Mouse (Mus musculus) embryonic stem cell, embryonic (primary cell): ENCODE results near the gene Tesc.

ENCODE experiments used
- CTCF ChIA-PET, 4 experiments: fragments of 300-600 bp in 2 of 4; fragments of 350-600 bp in 2 of 4; sonication (Branson Sonifier 250); formaldehyde crosslinking; loops; one replicate each; lab custom pipeline; 2022; ENCODE audit warnings: inconsistent platforms in 2 of 4; lab: Charles Lee
- POLR2A ChIA-PET, 4 experiments: fragments of 300-600 bp in 2 of 4; fragments of 350-600 bp in 2 of 4; sonication (Branson Sonifier 250); formaldehyde crosslinking; loops; one replicate each; lab custom pipeline; 2022; ENCODE audit warnings: antibody characterized with exemption in 4 of 4, inconsistent platforms in 1 of 4; lab: Charles Lee

Tesc gene

DNA sequence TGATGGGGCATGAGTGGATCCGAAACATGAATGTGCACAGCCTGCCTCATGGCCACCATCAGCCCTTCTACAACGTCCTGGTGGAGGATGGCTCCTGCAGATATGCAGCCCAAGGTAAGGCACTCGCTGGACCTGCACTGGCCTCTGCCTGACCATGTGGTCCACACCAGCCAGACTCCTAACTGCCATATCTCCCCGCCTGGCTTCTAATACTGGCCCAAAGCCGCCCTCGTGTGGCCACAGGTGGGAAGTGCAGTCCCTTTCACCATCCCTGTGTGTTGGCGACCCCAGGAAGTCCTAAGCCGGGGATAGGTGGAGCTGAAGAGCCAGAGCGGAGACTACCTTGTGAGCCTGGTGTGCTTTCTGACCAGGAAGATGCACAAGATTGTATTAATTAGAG lies 25.5 kb upstream of the Tesc start:
- ChIA-PET CTCF (interaction anchor here (0.6 to 5.8 kb wide), 42 partner anchors 9 to 471 kb away, joined by 3 to 70 read pairs (median 3); partner anchors contain the start of gene Fbxo21 (in 1 of the 4)), POLR2A (interaction anchor here in 3 of 4 experiments (0.8 to 2.4 kb wide), 8 partner anchors 9 to 243 kb away, joined by 3 to 6 read pairs (median 3); no protein-coding TSS in a partner anchor)

DNA sequence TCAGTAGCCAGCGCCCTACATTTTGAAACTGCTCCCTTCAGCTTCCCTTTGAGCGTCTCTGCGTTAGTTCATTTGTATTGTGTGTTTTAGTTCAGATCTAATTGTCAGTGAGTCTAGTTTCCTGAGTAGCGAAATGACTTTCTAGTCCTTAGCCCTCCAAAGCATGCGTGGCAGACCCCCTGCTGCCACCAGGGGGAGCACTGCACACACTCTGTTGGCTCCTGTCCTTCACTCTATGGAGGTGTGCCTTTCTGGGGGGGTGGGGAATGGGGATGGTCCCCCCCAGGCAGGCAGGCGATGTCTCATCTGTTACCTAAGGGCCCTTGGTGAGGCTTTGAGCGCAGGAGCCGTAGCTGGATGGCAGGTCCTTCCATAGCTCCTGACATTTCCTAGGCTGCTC lies 22.9 kb upstream of the Tesc start:
- CTCF ChIA-PET, result interaction anchor here (0.5 to 5.8 kb wide), 14 partner anchors 10 to 1710 kb away, joined by 3 to 70 read pairs (median 5); no protein-coding TSS in a partner anchor

GRCm38 (mm10) chr5:118005728-118006127 lies 21.8 kb upstream of the Tesc start:
- ChIA-PET POLR2A (no interaction called here), CTCF (interaction anchor here in 3 of 4 experiments (0.5 to 5.8 kb wide), 5 partner anchors 9 to 1652 kb away, joined by 4 to 70 read pairs (median 6); no protein-coding TSS in a partner anchor)

More for the DNA sequence above, 22.9 kb upstream of the Tesc start:
- POLR2A ChIA-PET, result interaction anchor here (0.6 to 1.1 kb wide), 7 partner anchors 10 to 424 kb away, joined by 3 to 5 read pairs (median 4); no protein-coding TSS in a partner anchor

DNA sequence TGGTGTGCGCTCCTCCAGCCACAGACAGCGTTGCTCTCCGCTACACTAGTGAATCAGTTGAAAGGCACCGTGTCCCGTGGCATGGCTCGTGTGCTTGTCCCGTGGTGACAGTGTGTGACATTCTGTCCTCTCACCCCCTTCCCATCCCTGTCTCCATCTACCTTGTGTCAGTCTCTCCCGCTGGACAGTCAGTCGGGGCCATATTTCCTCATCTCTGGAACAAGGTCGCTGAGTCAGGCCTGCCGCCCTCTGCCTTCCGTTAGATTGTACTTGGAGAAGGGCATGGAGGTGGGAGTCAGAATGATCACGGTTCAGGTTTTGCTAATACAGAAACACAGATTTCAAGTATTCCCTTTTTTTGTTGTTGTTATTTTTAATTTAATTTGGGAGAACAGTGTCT lies 19.2 kb upstream of the Tesc start:
- POLR2A ChIA-PET, result interaction anchor here in 1 of 4 experiments (0.9 to 1.5 kb wide), 3 partner anchors 19 to 90 kb away, joined by 3 to 5 read pairs (median 3); partner anchors contain the start of gene Tesc
- CTCF ChIA-PET, result interaction anchor here in 2 of 4 experiments (1.3 to 1.4 kb wide), 3 partner anchors 58 to 61 kb away, joined by 4 to 6 read pairs (median 6); no protein-coding TSS in a partner anchor

DNA sequence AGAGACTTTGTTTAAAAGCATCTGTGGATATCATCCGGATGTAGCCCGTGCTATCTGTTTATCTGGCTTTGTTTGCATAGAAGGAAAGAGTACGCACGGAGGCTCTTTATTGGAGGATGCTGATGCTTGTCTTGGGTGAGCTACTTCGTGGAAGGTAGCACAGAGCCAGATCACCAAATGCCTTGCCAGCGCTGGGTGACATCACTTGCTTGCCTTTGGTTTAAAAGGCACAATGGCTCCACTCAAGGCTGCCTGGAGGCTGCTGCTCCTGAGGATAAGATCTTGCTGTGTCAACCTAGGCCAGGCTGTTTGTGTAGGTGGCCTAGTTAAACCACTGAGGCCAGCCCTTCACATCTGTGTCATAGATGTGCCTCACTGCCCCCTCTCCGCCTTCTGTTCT lies 16.7 kb upstream of the Tesc start:
- ChIA-PET CTCF (interaction anchor here in 3 of 4 experiments (0.8 to 1.8 kb wide), 6 partner anchors 46 to 58 kb away, joined by 3 to 10 read pairs (median 3); no protein-coding TSS in a partner anchor), POLR2A (interaction anchor here in 1 of 4 experiments (1.0 kb wide), 1 partner anchor 18 kb away, joined by 3 read pairs; no protein-coding TSS in a partner anchor)

GRCm38 (mm10) chr5:118011796-118012195 lies 15.7 kb upstream of the Tesc start:
- ChIA-PET CTCF (interaction anchor here in 2 of 4 experiments (0.6 to 1.0 kb wide), 2 partner anchors 57 to 245 kb away, joined by 3 read pairs; no protein-coding TSS in a partner anchor), POLR2A (no interaction called here)

- ChIA-PET CTCF (interaction anchor here (0.5 to 2.3 kb wide), 15 partner anchors 10 to 708 kb away, joined by 3 to 11 read pairs (median 6); no protein-coding TSS in a partner anchor), POLR2A (interaction anchor here in 3 of 4 experiments (0.5 to 2.0 kb wide), 16 partner anchors 10 to 1372 kb away, joined by 3 to 10 read pairs (median 4); partner anchors contain the start of gene Fbxo21 (in 2 of the 3))
Observed at GRCm38 (mm10) chr5:118015028-118015427, 12.5 kb upstream of the Tesc start.

DNA sequence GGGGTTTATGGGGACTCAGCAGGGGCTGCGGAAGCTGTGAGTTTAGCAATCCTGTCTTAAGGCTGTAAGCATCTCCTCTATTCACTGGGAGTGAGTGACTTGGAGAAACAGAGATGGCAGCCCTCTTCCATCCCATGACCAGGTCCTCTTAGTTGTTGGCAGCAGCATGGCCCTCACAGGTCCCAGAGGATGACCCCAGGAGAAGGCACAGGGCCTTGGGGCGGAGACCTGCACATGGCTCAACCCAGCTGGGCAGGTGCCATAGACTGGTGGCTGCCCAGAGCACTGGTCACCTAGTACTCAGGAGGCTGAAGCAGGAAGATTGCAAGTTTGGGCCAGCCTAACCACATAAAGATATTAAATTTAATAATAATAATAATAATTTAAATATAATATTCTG lies 11.9 kb upstream of the Tesc start:
- POLR2A ChIA-PET, result interaction anchor here in 2 of 4 experiments (1.1 to 2.0 kb wide), 6 partner anchors 10 to 65 kb away, joined by 3 to 10 read pairs (median 6); partner anchors contain the start of gene Fbxo21 (in 2 of the 2)
- CTCF ChIA-PET, result interaction anchor here in 3 of 4 experiments (0.5 to 2.3 kb wide), 10 partner anchors 14 to 708 kb away, joined by 3 to 11 read pairs (median 6); no protein-coding TSS in a partner anchor

- CTCF ChIA-PET, result interaction anchor here in 2 of 4 experiments (1.0 to 2.0 kb wide), 2 partner anchors 52 kb away, joined by 3 to 8 read pairs; no protein-coding TSS in a partner anchor
- POLR2A ChIA-PET, result interaction anchor here in 1 of 4 experiments (0.5 kb wide), 1 partner anchor 8 kb away, joined by 4 read pairs; no protein-coding TSS in a partner anchor
Observed at GRCm38 (mm10) chr5:118017527-118017926, 10.0 kb upstream of the Tesc start.

DNA sequence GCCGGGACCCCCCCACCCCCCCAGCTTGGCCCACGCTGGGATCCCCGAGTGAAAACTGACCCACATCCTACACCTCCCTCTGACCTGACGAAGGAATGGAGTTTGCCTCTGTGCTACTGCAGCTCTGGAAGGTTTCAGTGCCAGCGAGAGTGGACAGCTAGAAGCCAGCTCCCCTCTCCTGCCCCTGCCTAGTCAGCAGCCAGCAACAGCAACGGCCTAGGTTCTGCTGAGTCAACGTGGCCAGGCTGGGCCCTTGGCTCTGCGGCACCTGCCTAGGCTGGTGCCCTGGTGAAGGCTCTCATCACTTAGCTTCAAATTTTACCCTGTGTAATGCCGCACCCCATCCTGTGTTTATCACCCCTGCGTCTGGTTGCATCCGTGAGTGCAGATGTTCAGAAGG lies 7.6 kb upstream of the Tesc start:
- POLR2A ChIA-PET, result interaction anchor here in 2 of 4 experiments (1.1 to 2.2 kb wide), 2 partner anchors 17 to 81 kb away, joined by 3 to 9 read pairs; no protein-coding TSS in a partner anchor
- CTCF ChIA-PET, result interaction anchor here in 2 of 4 experiments (0.8 to 1.3 kb wide), 3 partner anchors 18 to 49 kb away, joined by 3 read pairs; no protein-coding TSS in a partner anchor

- POLR2A ChIA-PET, result interaction anchor here in 2 of 4 experiments (0.6 to 1.0 kb wide), 3 partner anchors 30 to 121 kb away, joined by 3 read pairs; partner anchors contain the start of gene Fbxo21 (in 1 of the 2)
Observed at GRCm38 (mm10) chr5:118023053-118023452, 4.5 kb upstream of the Tesc start.

DNA sequence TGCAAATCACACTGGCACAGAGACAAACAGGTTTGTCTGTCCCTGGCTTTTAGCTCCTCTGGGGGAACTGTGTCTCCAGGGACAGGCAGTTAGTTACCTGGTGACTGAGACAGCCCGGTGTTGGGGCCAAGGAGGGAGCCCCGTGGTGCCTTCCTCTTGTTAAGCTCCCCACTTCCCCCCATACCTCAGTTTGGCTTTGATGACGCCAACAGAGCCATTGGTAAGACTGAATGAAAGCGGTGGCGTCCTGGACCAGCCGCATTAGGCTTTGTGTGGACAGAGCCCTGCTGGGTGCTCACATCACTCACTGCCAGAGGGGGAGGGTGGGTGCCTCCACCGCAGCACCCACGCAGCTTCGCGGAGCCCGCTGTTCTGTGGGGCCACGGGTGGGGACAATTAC lies 1.7 kb upstream of the Tesc start:
- CTCF ChIA-PET, result interaction anchor here (0.6 to 2.3 kb wide), 11 partner anchors 11 to 668 kb away, joined by 3 to 9 read pairs (median 4); no protein-coding TSS in a partner anchor
- POLR2A ChIA-PET, result interaction anchor here (0.5 to 3.4 kb wide), 11 partner anchors 8 to 1646 kb away, joined by 3 to 21 read pairs (median 4); no protein-coding TSS in a partner anchor

More at GRCm38 (mm10) chr5:118023053-118023452, 4.5 kb upstream of the Tesc start:
- CTCF ChIA-PET, result interaction anchor here in 3 of 4 experiments (0.5 to 0.9 kb wide), 3 partner anchors 20 to 1894 kb away, joined by 3 to 12 read pairs (median 4); no protein-coding TSS in a partner anchor

DNA sequence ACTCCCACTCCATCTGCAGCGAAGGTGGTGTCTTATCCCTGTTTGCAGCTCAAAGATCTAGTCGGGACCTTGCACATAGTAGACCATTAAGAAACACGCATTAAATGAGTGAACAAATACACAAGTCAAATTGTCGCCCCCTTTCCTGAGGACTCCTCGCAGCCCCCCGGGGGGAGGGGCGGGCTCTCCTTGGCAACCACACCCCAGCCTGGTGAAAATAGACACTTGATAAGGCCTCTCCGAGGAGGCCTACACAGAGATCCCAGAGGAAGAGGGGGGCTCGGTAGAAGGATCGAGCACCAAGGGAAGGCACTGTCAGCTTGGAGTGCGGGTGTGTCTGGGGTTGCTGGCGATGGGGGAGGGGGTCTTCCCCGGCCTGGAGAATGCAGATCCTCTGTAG lies 1.2 kb upstream of the Tesc start:
- ChIA-PET CTCF (interaction anchor here (0.6 to 2.3 kb wide), 10 partner anchors 11 to 668 kb away, joined by 3 to 9 read pairs (median 4); no protein-coding TSS in a partner anchor), POLR2A (interaction anchor here (0.5 to 3.4 kb wide), 13 partner anchors 9 to 1645 kb away, joined by 3 to 21 read pairs (median 4); no protein-coding TSS in a partner anchor)

DNA sequence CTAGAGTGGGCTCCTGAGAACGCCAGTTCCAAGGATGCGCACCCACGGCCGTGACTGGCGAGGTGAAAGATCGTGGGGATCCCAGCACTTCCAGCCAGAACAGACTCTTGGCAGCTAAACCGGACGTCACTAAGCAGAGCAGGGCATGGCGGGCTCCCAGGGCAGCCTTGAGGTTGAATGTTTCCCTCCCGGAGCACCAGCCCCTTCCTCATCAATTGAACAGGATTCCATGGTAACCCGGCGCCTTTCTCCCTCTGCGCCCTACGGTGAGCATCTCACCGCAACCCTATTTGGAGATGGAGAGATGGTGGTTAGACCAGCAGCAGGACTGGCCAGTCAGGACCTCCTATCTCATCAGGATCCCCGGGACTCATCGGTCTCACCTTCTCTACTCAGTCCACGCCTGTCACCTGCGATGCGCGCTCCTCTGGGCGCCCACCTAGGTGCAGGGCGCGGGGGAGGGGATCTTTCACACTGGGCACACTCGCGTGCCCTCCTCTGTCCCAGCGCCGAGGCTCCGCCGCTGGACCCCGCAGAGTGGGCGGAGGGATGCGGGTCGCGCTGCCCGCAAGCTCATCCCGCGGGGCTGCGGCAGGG lies 344 bp upstream of the Tesc start:
- CTCF ChIA-PET, result interaction anchor here in 2 of 4 experiments (0.6 to 2.3 kb wide), 5 partner anchors 25 to 523 kb away, joined by 3 to 9 read pairs (median 6); no protein-coding TSS in a partner anchor
- POLR2A ChIA-PET, result interaction anchor here in 2 of 4 experiments (1.0 to 3.4 kb wide), 7 partner anchors 9 to 51 kb away, joined by 3 to 21 read pairs (median 4); no protein-coding TSS in a partner anchor

DNA sequence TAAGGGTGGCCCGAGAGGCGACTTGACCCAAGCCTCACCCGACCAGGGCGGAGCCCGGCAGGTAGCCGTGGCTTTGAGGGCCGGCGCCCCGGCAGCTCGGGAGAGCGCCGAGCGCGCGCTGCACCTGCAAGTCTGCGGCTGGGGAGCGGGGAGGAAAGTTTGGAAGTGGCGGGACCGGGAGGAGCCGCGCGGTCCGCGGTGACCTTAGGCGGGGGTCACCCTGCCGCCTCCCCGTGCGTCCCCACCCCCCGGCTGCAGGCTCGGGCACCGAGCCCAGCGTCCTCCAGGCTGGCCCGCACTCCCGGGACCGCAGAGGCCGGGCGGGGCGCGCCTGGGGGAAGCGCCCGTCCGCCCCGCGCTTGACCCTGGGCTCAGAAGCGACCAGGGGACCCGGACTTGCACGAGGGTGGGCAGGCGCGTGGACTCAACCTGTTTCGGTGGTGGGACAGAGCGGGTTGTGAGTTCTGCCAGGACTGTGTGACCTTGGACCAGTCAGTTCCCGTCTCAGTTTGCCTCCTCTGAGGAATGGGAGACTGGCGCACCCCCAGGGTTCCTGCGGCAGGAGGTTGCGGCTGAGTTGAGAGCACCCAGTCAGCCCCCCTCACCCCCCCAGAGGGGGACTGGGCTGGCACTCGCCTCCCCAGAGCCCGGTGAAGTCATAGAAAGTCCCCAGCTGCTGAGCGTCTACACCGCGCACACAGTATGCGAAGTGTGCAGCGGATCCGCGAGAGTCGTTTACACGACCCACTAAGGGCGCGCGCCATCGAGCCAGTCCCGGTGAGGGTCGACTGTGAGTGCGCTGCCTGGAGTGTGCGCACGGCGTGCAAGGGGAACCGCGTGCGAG lies 870 bp downstream of the Tesc start:
- ChIA-PET POLR2A (interaction anchor here in 2 of 4 experiments (0.6 to 3.4 kb wide), 4 partner anchors 8 to 472 kb away, joined by 3 to 21 read pairs (median 4); no protein-coding TSS in a partner anchor), CTCF (interaction anchor here in 3 of 4 experiments (0.6 to 0.8 kb wide), 3 partner anchors 10 to 524 kb away, joined by 3 read pairs; no protein-coding TSS in a partner anchor)

DNA sequence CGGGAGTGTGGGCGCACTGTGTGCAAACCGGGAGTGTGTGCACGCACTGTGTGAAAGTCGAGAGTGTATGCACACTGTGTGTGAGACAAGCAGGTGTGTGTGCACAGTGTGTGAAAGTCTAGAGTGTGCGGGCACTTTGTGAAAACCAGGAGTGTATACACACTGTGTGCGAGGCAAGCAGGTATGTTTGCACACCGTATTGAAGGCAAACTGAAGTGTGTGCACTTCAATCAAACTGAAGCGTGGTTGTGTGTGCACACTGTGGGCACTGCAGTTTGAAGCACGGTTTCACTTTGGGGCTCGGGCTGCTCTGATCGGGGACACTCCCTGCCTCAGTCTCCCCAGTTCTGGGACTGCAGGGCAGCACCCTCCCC lies 1.5 kb downstream of the Tesc start:
- ChIA-PET CTCF (interaction anchor here in 1 of 4 experiments (0.6 kb wide), 1 partner anchor 391 kb away, joined by 3 read pairs; no protein-coding TSS in a partner anchor), POLR2A (interaction anchor here in 1 of 4 experiments (1.0 kb wide), 1 partner anchor 40 kb away, joined by 3 read pairs; no protein-coding TSS in a partner anchor)

GRCm38 (mm10) chr5:118029420-118029819 lies 1.9 kb downstream of the Tesc start:
- ChIA-PET CTCF (no interaction called here), POLR2A (interaction anchor here in 1 of 4 experiments (1.0 kb wide), 1 partner anchor 40 kb away, joined by 3 read pairs; no protein-coding TSS in a partner anchor)
